Mouse (Mus musculus) heart, embryonic 11.5 days (tissue): ENCODE measurements around the gene Ddb2. TPM values are rescaled to one million over a fixed set of nuclear protein-coding genes. Genes with fewer than 3 reads are reported as not detected.

ENCODE experiments used
- ATAC-seq: fragments of 200-750 bp; cut with Nextera tagmentation; replicated peaks from 2 replicates; pipeline ENCODE4 v1.8.0; 2017; ENCODE audit warnings: moderate library complexity; ENCODE audit not compliant: insufficient number of reproducible peaks, low FRiP score, low TSS enrichment
- H3K27ac ChIP-seq: fragments of 300-500 bp; sonication (generic); 2 replicates; pipeline ENCODE4 v1.5.1; 2014; ENCODE audit warnings: mild to moderate bottlenecking, low read depth, low read length
- H3K27me3 ChIP-seq: fragments of 300-500 bp; sonication (generic); 2 replicates; pipeline ENCODE4 v1.6.1; 2014; ENCODE audit warnings: mild to moderate bottlenecking, low read length, mixed read lengths; ENCODE audit not compliant: control insufficient read depth, insufficient read depth
- H3K36me3 ChIP-seq: fragments of 300-500 bp; sonication (generic); 2 replicates; pipeline ENCODE4 v1.6.1; 2014; ENCODE audit warnings: mild to moderate bottlenecking, low read length, moderate library complexity, mixed read lengths; ENCODE audit not compliant: control insufficient read depth, insufficient read depth
- H3K4me1 ChIP-seq: fragments of 300-500 bp; sonication (generic); 2 replicates; pipeline ENCODE4 v1.6.1; 2014; ENCODE audit warnings: low read length; ENCODE audit not compliant: control insufficient read depth, insufficient read depth
- H3K4me2 ChIP-seq: fragments of 300-500 bp; sonication (generic); 2 replicates; pipeline ENCODE4 v1.6.1; 2014; ENCODE audit warnings: mild to moderate bottlenecking, moderate library complexity
- H3K4me3 ChIP-seq: fragments of 300-500 bp; sonication (generic); 2 replicates; pipeline ENCODE4 v1.5.1; 2014; ENCODE audit warnings: low read depth, low read length
- H3K9ac ChIP-seq: fragments of 300-500 bp; sonication (generic); 2 replicates; pipeline ENCODE4 v1.6.1; 2014; ENCODE audit warnings: mild to moderate bottlenecking, low read depth, low read length, moderate library complexity
- H3K9me3 ChIP-seq: fragments of 300-500 bp; sonication (generic); replicated peaks from 2 replicates; pipeline ENCODE4 v1.6.1; 2016; ENCODE audit warnings: low read length; ENCODE audit not compliant: control insufficient read depth
- WGBS: fragments of 180-500 bp; shearing (Covaris S2); extraction: QIAGEN DNeasy Blood & Tissue Kit; methylation state at CpG from one replicate; pipeline ENCODE4 v1.1.7; 2014; ENCODE audit not compliant: insufficient replicate concordance; 5-methylcytosine and 5-hydroxymethylcytosine counted together
- polyA plus RNA-seq: library from polyadenylated mRNA; unstranded; fragments of >200 nt; fragmentation: Nextera tagmentation; extraction: Ambion mirVana; gene quantifications from 2 replicates; pipeline ENCODE4 v1.2.1, GENCODE M21; 2014

Ddb2 gene
- polyA plus RNA-seq, 1 experiment from 2014 or later = 8.3 TPM

GRCm38 (mm10) chr2:91175490-91175889 is 61.3 kb downstream of the Ddb2 start:
- Histone ChIP-seq H3K4me2 (no peak overlapping the region), H3K4me3 (no peak overlapping the region), H3K27ac (no peak overlapping the region), H3K4me1 (no peaks in the 10 kb centered on the region), H3K36me3 (0 out of 2 replicates have a peak, but pooled peaks cover 4% of the 10 kb centered on the region), H3K9me3 (no peaks in the 10 kb centered on the region), H3K9ac (no peak overlapping the region), H3K27me3 (no peaks in the 10 kb centered on the region)
- WGBS = 70% methylated on average over 4 of the region's 4 CpGs
- ATAC-seq = no peak

- Histone ChIP-seq H3K9me3 (no peaks in the 10 kb centered on the region), H3K9ac (no peak overlapping the region), H3K27ac (no peak overlapping the region), H3K4me2 (no peak overlapping the region), H3K4me1 (no peaks in the 10 kb centered on the region), H3K36me3 (no peaks in the 10 kb centered on the region), H3K4me3 (no peak overlapping the region), H3K27me3 (no peaks in the 10 kb centered on the region)
- 73% methylated on average over 25 of the region's 25 CpGs for WGBS
- no peak for ATAC-seq
Measured at GRCm38 (mm10) chr2:91169587-91170322, 67.0 kb downstream of the Ddb2 start.

- H3K36me3 ChIP-seq = no peaks in the 10 kb centered on the region
- ATAC-seq = no peak
- H3K9me3 ChIP-seq = no peaks in the 10 kb centered on the region
- no peak overlapping the region for H3K9ac ChIP-seq
- no peak overlapping the region for H3K4me2 ChIP-seq
- H3K27ac ChIP-seq = no peak overlapping the region
- H3K27me3 ChIP-seq = no peaks in the 10 kb centered on the region
- H3K4me1 ChIP-seq = no peaks in the 10 kb centered on the region
- 49% methylated on average over 4 of the region's 4 CpGs for WGBS
- no peak overlapping the region for H3K4me3 ChIP-seq
Measured at GRCm38 (mm10) chr2:91167629-91168028, 69.2 kb downstream of the Ddb2 start.

- peaks cover under 1% of the 10 kb centered on the region; the same call in 1 of the 2 replicates for H3K4me1 ChIP-seq
- H3K36me3 ChIP-seq = no peaks in the 10 kb centered on the region
- WGBS = 44% methylated on average over 6 of the region's 6 CpGs
- no peak overlapping the region for H3K4me3 ChIP-seq
- H3K27ac ChIP-seq = no peak overlapping the region
- H3K4me2 ChIP-seq = no peak overlapping the region
- no peaks in the 10 kb centered on the region for H3K9me3 ChIP-seq
- H3K27me3 ChIP-seq = no peaks in the 10 kb centered on the region
- ATAC-seq = no peak; the same call in 1 of the 2 replicates
- H3K9ac ChIP-seq = no peak overlapping the region
Measured at GRCm38 (mm10) chr2:91164991-91165390, 71.8 kb downstream of the Ddb2 start.

- Histone ChIP-seq H3K36me3 (no peaks in the 10 kb centered on the region), H3K4me1 (peaks cover 4% of the 10 kb centered on the region; the same call in 1 of the 2 replicates), H3K4me3 (no peak overlapping the region), H3K4me2 (no peak overlapping the region), H3K27ac (no peak overlapping the region), H3K9ac (no peak overlapping the region), H3K9me3 (no peaks in the 10 kb centered on the region), H3K27me3 (no peaks in the 10 kb centered on the region)
- ATAC-seq = no peak
- WGBS = 85% methylated on average over 5 of the region's 5 CpGs
Measured at GRCm38 (mm10) chr2:91163532-91163931, 73.2 kb downstream of the Ddb2 start.

GRCm38 (mm10) chr2:91162952-91163351 is 73.8 kb downstream of the Ddb2 start:
- Histone ChIP-seq H3K9me3 (no peaks in the 10 kb centered on the region), H3K27ac (no peak overlapping the region), H3K4me3 (no peak overlapping the region), H3K9ac (no peak overlapping the region), H3K36me3 (no peaks in the 10 kb centered on the region), H3K4me1 (peaks cover 4% of the 10 kb centered on the region; the same call in 1 of the 2 replicates), H3K27me3 (no peaks in the 10 kb centered on the region), H3K4me2 (no peak overlapping the region)
- WGBS = 81% methylated on average over 4 of the region's 4 CpGs
- ATAC-seq = no peak

Other genes starting within 250 kb of the Ddb2 start
- 11.1 and 11.3 TPM in 2 replicates for gene Rapsn, start 201.4 kb downstream of the Ddb2 start, polyA plus RNA-seq
- 316 and 322 TPM in 2 replicates for gene Psmc3, start 183.0 kb downstream of the Ddb2 start, polyA plus RNA-seq
- 34.0 and 36.3 TPM in 2 replicates for gene Slc39a13, start 166.6 kb downstream of the Ddb2 start, polyA plus RNA-seq
- 1.7 and 1.9 TPM in 2 replicates for gene Spi1, start 154.6 kb downstream of the Ddb2 start, polyA plus RNA-seq
- gene Mybpc3, start 118.8 kb downstream of the Ddb2 start, polyA plus RNA-seq = 470 and 665 TPM in 2 replicates
- 5.0 and 6.8 TPM in 2 replicates for gene Madd, start 53.1 kb downstream of the Ddb2 start, polyA plus RNA-seq
- 2.5 and 2.8 TPM in 2 replicates for gene Nr1h3, start 34.1 kb downstream of the Ddb2 start, polyA plus RNA-seq
- 19.0 and 20.3 TPM in 2 replicates for gene Acp2, start 34.1 kb downstream of the Ddb2 start, polyA plus RNA-seq
- gene Pacsin3, start 19.0 kb upstream of the Ddb2 start, polyA plus RNA-seq = 18.6 and 19.5 TPM in 2 replicates
- 56.7 and 64.1 TPM in 2 replicates for gene Arfgap2, start 28.0 kb upstream of the Ddb2 start, polyA plus RNA-seq
- 43.9 and 47.4 TPM in 2 replicates for gene 1110051M20Rik, start 207.7 kb upstream of the Ddb2 start, polyA plus RNA-seq
- gene Lrp4, start 220.5 kb upstream of the Ddb2 start, polyA plus RNA-seq = 3.8 and 4.0 TPM in 2 replicates